Mouse (Mus musculus) Muller cell, postnatal 12 days (primary cell): ENCODE data around the gene Pde6b.

Experiments
- DNase-seq: peaks from one replicate; pipeline ENCODE4 v3.0.0-alpha.2; 2015; ENCODE audit errors: inconsistent ontology term

Gene Pde6b

DNA sequence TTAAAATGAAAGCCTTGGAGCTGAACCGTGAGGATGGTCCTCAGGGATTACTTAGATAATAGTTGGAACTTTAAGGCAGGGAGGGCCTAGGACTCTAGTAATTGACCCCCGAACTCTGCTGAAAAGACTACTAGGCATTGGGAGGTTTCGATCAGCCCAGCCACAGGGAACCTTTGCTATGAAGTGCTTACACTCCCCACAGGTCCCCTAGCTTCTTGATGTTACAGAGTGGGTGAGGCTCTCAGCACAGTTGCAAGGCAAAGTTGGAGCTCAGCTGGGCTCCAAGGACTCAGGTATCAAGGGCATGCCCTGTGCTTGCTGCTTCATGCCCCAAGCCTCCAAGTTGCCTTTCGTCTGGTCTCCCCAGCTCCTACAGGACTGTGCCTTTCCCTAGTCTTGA lies 74.3 kb downstream of the Pde6b start:
- DNase-seq = no peak

DNA sequence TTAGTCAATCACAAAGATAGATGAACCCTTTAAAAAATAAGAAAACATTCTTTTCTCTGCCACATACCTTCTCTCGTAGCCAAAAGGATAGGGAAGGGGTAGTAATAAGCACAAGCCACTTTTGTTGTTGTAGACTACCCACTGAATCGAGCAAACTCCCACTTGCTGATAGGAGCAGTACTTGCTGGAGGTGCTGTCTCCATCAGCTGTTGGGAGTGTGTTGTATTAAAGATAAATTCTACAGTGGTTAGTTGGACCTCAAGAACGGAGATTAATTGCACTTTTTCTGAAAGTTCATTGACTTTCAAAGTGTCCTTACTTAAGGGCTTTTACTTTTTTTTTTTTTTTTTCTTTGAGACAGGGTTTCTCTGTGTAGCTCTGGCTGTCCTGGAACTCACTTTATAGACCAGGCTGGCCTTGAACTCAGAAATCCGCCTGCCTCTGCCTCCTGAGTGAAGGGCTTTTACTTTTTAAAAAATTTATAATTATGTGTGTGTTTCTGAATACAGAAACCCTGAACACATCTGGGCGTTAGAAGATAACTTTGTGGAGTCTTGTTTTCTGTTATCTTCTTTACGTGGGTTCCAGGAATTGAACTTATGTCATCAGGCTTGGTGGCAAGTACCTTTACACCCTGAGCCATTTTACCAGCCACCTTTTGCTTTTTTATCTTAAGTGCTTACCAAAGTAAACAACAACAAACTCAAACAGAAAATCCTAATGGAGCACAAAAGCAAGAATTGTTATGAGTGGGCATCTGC lies 77.1 kb downstream of the Pde6b start:
- no peak for DNase-seq

DNA sequence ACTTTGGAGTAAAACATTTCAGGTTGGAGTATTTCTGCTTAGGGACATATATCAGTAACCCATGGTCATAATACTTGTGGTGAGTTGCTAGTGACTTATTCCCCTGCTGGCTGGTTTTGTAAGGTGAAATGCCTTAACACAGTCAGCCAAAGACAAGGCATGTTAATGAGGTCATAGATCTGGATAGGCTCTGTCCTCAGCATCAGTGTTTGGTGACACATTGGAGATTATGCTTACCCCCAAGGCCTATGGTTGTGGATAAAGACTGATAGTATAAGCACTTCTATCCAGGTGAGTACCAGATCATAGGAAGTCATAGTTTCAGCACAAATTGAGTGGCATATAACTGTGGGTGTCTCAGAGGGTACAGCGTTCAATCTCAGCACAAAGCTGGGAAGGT lies 78.5 kb downstream of the Pde6b start:
- DNase-seq = no peak

DNA sequence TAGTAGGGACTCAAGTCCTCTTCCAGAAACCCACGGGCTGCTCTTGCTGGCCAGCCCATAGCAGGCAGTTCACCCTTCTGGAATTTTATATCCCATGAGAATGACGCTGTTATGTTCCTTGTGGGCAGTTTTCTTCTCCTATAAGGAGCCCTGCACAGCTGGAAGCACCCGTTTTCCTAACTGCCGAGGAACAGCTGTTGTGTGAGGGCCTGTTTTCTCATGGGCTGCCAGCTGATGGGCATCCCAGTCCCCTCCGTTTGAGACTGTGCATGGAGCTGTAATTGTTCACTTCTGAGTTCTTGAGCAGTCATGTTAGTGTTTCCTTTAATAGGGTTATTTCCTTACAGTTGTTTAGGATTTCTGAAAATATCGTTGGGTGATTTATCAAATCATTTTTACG lies 81.4 kb downstream of the Pde6b start:
- no peak for DNase-seq

DNA sequence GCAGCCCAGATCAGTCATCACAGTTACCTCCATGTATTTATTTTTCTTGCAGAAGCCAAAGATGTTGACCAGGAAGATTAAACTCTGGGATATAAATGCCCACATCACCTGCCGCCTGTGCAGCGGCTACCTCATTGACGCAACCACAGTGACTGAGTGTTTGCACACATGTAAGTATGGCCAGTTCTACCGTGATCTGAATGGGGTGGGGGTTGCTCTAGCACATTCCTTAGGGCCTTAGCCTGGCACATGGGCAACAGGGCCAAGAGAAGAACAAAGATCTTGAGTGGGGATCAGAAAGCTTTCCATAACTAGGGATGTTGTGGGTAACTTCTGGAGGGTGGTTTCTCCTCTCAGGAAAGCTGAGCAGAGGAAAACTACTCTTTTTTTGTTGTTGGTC lies 85.5 kb downstream of the Pde6b start:
- no peak for DNase-seq

DNA sequence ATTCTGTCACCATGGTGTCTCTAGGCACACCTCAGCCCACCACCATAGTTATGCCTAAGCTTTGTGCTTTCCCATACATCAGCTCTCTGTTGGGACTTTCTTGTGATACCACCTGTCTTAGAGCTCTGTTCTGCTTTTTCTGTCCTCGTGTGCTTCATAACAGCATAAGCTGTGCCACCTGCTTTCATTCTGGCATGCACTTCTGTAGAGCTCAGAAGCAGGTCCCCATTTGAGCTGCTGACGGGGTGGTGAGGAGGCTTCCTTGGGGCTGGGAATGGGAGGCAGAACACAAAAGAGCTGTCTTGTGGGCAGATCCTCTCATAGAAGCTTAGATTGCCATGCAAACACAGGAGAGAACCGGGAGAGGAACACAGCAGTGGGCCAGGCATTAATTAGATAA lies 87.8 kb downstream of the Pde6b start:
- no peak for DNase-seq
